Mouse (Mus musculus): ENCODE data around the gene Nlrp3. TPM values are rescaled to one million over a fixed set of nuclear protein-coding genes. Genes with fewer than 3 reads are reported as not detected.
"Not testable (repeated sequence)": the region's sequence is repeated elsewhere in the genome, so short reads cannot be mapped to it uniquely, and the experiment has no call there.

The Nlrp3 gene
- polyA plus RNA-seq, 1 experiment from 2014 or later, result 0.14 TPM

GRCm38 (mm10) chr11:59538387-59538786, 3.0 kb upstream of the Nlrp3 start:
- no peak overlapping the region for H3K4me2 ChIP-seq
- H3K9me3 ChIP-seq, result no peaks in the 10 kb centered on the region
- H3K27ac ChIP-seq, result no peak overlapping the region
- H3K9ac ChIP-seq, result no peak overlapping the region
- no peaks in the 10 kb centered on the region for H3K27me3 ChIP-seq
- H3K4me1 ChIP-seq, result peaks cover 15% of the 10 kb centered on the region
- H3K36me3 ChIP-seq, result no peaks in the 10 kb centered on the region
- WGBS, result 30% methylated on average over 11 of the region's 11 CpGs
- no peak for ATAC-seq (ENCODE audit: insufficient number of reproducible peaks, low FRiP score, low TSS enrichment, low read depth)
- no peak overlapping the region for H3K4me3 ChIP-seq

GRCm38 (mm10) chr11:59540123-59540522, 1.2 kb upstream of the Nlrp3 start:
- no peaks in the 10 kb centered on the region for H3K9me3 ChIP-seq
- peaks cover 15% of the 10 kb centered on the region for H3K4me1 ChIP-seq
- H3K9ac ChIP-seq, result no peak overlapping the region
- no peak overlapping the region for H3K27ac ChIP-seq
- no peak overlapping the region for H3K4me2 ChIP-seq
- no peak overlapping the region for H3K4me3 ChIP-seq
- H3K27me3 ChIP-seq, result no peaks in the 10 kb centered on the region
- no peaks in the 10 kb centered on the region for H3K36me3 ChIP-seq
- 75% methylated on average over 3 of the region's 3 CpGs for WGBS
- no peak for ATAC-seq (ENCODE audit: insufficient number of reproducible peaks, low FRiP score, low TSS enrichment, low read depth)

GRCm38 (mm10) chr11:59542442-59542841, 1.1 kb downstream of the Nlrp3 start:
- no peaks in the 10 kb centered on the region for H3K36me3 ChIP-seq
- H3K27me3 ChIP-seq, result no peaks in the 10 kb centered on the region
- H3K4me1 ChIP-seq, result peaks cover 13% of the 10 kb centered on the region
- no peak overlapping the region for H3K9ac ChIP-seq
- ATAC-seq (ENCODE audit: insufficient number of reproducible peaks, low FRiP score, low TSS enrichment, low read depth), result no peak
- no peak overlapping the region for H3K4me2 ChIP-seq
- no peaks in the 10 kb centered on the region for H3K9me3 ChIP-seq
- H3K4me3 ChIP-seq, result no peak overlapping the region
- 75% methylated on average over 6 of the region's 6 CpGs for WGBS
- no peak overlapping the region for H3K27ac ChIP-seq

- no peak for ATAC-seq (ENCODE audit: insufficient number of reproducible peaks, low FRiP score, low TSS enrichment, low read depth)
- H3K36me3 ChIP-seq, result no peaks in the 10 kb centered on the region
- H3K27me3 ChIP-seq, result no peaks in the 10 kb centered on the region
- H3K9ac ChIP-seq, result no peak overlapping the region
- H3K9me3 ChIP-seq, result no peaks in the 10 kb centered on the region
- no peak overlapping the region for H3K27ac ChIP-seq
- H3K4me2 ChIP-seq, result no peak overlapping the region
- no peak overlapping the region for H3K4me3 ChIP-seq
- peaks cover 3% of the 10 kb centered on the region for H3K4me1 ChIP-seq
- WGBS, result 67% methylated on average over 3 of the region's 3 CpGs
Observed at GRCm38 (mm10) chr11:59543376-59543775, 2.0 kb downstream of the Nlrp3 start.

- H3K27ac ChIP-seq, result no peak overlapping the region
- H3K4me2 ChIP-seq, result no peak overlapping the region
- 81% methylated on average over 9 of the region's 9 CpGs for WGBS
- H3K9me3 ChIP-seq, result no peaks in the 10 kb centered on the region
- H3K9ac ChIP-seq, result no peak overlapping the region
- no peaks in the 10 kb centered on the region for H3K4me1 ChIP-seq
- no peaks in the 10 kb centered on the region for H3K27me3 ChIP-seq
- ATAC-seq (ENCODE audit: insufficient number of reproducible peaks, low FRiP score, low TSS enrichment, low read depth), result no peak
- no peaks in the 10 kb centered on the region for H3K36me3 ChIP-seq
- H3K4me3 ChIP-seq, result no peak overlapping the region
Observed at GRCm38 (mm10) chr11:59544005-59544404, 2.6 kb downstream of the Nlrp3 start.

- 93% methylated on average over 11 of the region's 11 CpGs for WGBS
- Histone ChIP-seq H3K4me2 (no peak overlapping the region), H3K4me1 (no peaks in the 10 kb centered on the region), H3K9me3 (no peaks in the 10 kb centered on the region), H3K27me3 (no peaks in the 10 kb centered on the region), H3K4me3 (no peak overlapping the region), H3K9ac (no peak overlapping the region), H3K27ac (no peak overlapping the region), H3K36me3 (no peaks in the 10 kb centered on the region)
- ATAC-seq (ENCODE audit: insufficient number of reproducible peaks, low FRiP score, low TSS enrichment, low read depth), result no peak
Observed at GRCm38 (mm10) chr11:59554127-59554526, 12.8 kb downstream of the Nlrp3 start.

GRCm38 (mm10) chr11:59554535-59554934, 13.2 kb downstream of the Nlrp3 start:
- ATAC-seq (ENCODE audit: insufficient number of reproducible peaks, low FRiP score, low TSS enrichment, low read depth), result no peak
- 77% methylated on average over 8 of the region's 8 CpGs for WGBS

GRCm38 (mm10) chr11:59560906-59561305, 19.5 kb downstream of the Nlrp3 start:
- Histone ChIP-seq H3K36me3 (no peaks in the 10 kb centered on the region), H3K4me2 (no peak overlapping the region), H3K4me1 (no peaks in the 10 kb centered on the region), H3K27me3 (no peaks in the 10 kb centered on the region), H3K9ac (no peak overlapping the region), H3K27ac (no peak overlapping the region), H3K9me3 (no peaks in the 10 kb centered on the region), H3K4me3 (no peak overlapping the region)
- 60% methylated on average over 3 of the region's 3 CpGs for WGBS
- ATAC-seq (ENCODE audit: insufficient number of reproducible peaks, low FRiP score, low TSS enrichment, low read depth), result no peak

More at GRCm38 (mm10) chr11:59554535-59554934, 13.2 kb downstream of the Nlrp3 start:
- H3K4me3 ChIP-seq, result no peak overlapping the region
- H3K9me3 ChIP-seq, result no peaks in the 10 kb centered on the region
- H3K27me3 ChIP-seq, result no peaks in the 10 kb centered on the region
- H3K27ac ChIP-seq, result no peak overlapping the region
- H3K36me3 ChIP-seq, result no peaks in the 10 kb centered on the region
- H3K4me1 ChIP-seq, result no peaks in the 10 kb centered on the region
- no peak overlapping the region for H3K9ac ChIP-seq
- no peak overlapping the region for H3K4me2 ChIP-seq

- WGBS, result 90% methylated on average over 4 of the region's 4 CpGs
- no peak overlapping the region for H3K4me2 ChIP-seq
- no peak for ATAC-seq (ENCODE audit: insufficient number of reproducible peaks, low FRiP score, low TSS enrichment, low read depth)
- no peaks in the 10 kb centered on the region for H3K27me3 ChIP-seq
- no peaks in the 10 kb centered on the region for H3K4me1 ChIP-seq
- H3K36me3 ChIP-seq, result no peaks in the 10 kb centered on the region
- no peaks in the 10 kb centered on the region for H3K9me3 ChIP-seq
- H3K4me3 ChIP-seq, result no peak overlapping the region
- H3K9ac ChIP-seq, result no peak overlapping the region
- H3K27ac ChIP-seq, result no peak overlapping the region
Observed at GRCm38 (mm10) chr11:59562336-59562735, 21.0 kb downstream of the Nlrp3 start.

GRCm38 (mm10) chr11:59562837-59563236, 21.5 kb downstream of the Nlrp3 start:
- ATAC-seq (ENCODE audit: insufficient number of reproducible peaks, low FRiP score, low TSS enrichment, low read depth), result no peak
- no peaks in the 10 kb centered on the region for H3K36me3 ChIP-seq
- H3K4me3 ChIP-seq, result no peak overlapping the region
- H3K4me2 ChIP-seq, result no peak overlapping the region
- no peaks in the 10 kb centered on the region for H3K4me1 ChIP-seq
- no peaks in the 10 kb centered on the region for H3K9me3 ChIP-seq
- H3K9ac ChIP-seq, result no peak overlapping the region
- H3K27ac ChIP-seq, result no peak overlapping the region
- no peaks in the 10 kb centered on the region for H3K27me3 ChIP-seq
- WGBS, result 70% methylated on average over 9 of the region's 9 CpGs

GRCm38 (mm10) chr11:59569306-59569705, 27.9 kb downstream of the Nlrp3 start:
- H3K9ac ChIP-seq, result no peak overlapping the region
- no peaks in the 10 kb centered on the region for H3K36me3 ChIP-seq
- H3K27ac ChIP-seq, result no peak overlapping the region
- peaks cover 12% of the 10 kb centered on the region for H3K27me3 ChIP-seq
- no peaks in the 10 kb centered on the region for H3K9me3 ChIP-seq
- no peak for ATAC-seq (ENCODE audit: insufficient number of reproducible peaks, low FRiP score, low TSS enrichment, low read depth)
- 70% methylated on average over 3 of the region's 3 CpGs for WGBS
- H3K4me2 ChIP-seq, result no peak overlapping the region
- H3K4me1 ChIP-seq, result no peaks in the 10 kb centered on the region
- H3K4me3 ChIP-seq, result no peak overlapping the region

- Histone ChIP-seq H3K4me2 (no peak overlapping the region), H3K27me3 (peaks cover 16% of the 10 kb centered on the region), H3K9ac (no peak overlapping the region), H3K9me3 (no peaks in the 10 kb centered on the region), H3K36me3 (no peaks in the 10 kb centered on the region), H3K4me3 (no peak overlapping the region), H3K27ac (no peak overlapping the region), H3K4me1 (no peaks in the 10 kb centered on the region)
- WGBS, result 36% methylated on average over 9 of the region's 9 CpGs
- no peak for ATAC-seq (ENCODE audit: insufficient number of reproducible peaks, low FRiP score, low TSS enrichment, low read depth)
Observed at GRCm38 (mm10) chr11:59575726-59576125, 34.4 kb downstream of the Nlrp3 start.

- H3K4me3 ChIP-seq; ATAC-seq (ENCODE audit: insufficient number of reproducible peaks, low FRiP score, low TSS enrichment, low read depth); H3K9ac ChIP-seq; H3K36me3 ChIP-seq; H3K9me3 ChIP-seq; H3K4me1 ChIP-seq; H3K4me2 ChIP-seq; H3K27ac ChIP-seq: not testable (repeated sequence)
- peaks cover 13% of the 10 kb centered on the region for H3K27me3 ChIP-seq
Observed at GRCm38 (mm10) chr11:59576135-59576534, 34.8 kb downstream of the Nlrp3 start, which contains the start of gene Olfr222. Gene Olfr222, minus strand, starts transcription at chr11:59576235.

Measured in limb, embryonic 15.5 days (tissue).